8 mouse cellular contexts compared by ENCODE assay signal in genomic region chr13:23620733-23621531, GRCm38 (mm10). TPM values are rescaled to one million over a fixed set of nuclear protein-coding genes. Genes with fewer than 3 reads are reported as not detected.
DNase-seq lines count a peak whose midpoint lies in the region; ATAC-seq and TF ChIP-seq lines count a peak whose summit lies in the region.

Hist1h2be (minus strand) TSS chr13:23621124.

- H3K36me3 ChIP-seq in embryonic facial prominence, embryonic 12.5 days, result no peaks in the 10 kb centered on the region
- no peaks in the 10 kb centered on the region for H3K36me3 ChIP-seq in intestine, postnatal 0 days (ENCODE audit: control insufficient read depth, insufficient read depth)
- H3K36me3 ChIP-seq in midbrain, embryonic 10.5 days, result no peaks in the 10 kb centered on the region

- peak within 1 kb of the TSS; percentile 94 for H3K9ac ChIP-seq in embryonic facial prominence, embryonic 12.5 days
- H3K9ac ChIP-seq in intestine, postnatal 0 days (ENCODE audit: low read depth, low read length), result peak within 1 kb of the TSS; percentile 93

- peak; percentile 75 for DNase-seq in 3134 (ENCODE audit: extremely low read depth, insufficient read length, low spot score)
- peak; percentile 67 for DNase-seq in adrenal gland, postnatal 25 days
- DNase-seq in left cerebral cortex, postnatal 36 days (ENCODE audit: low spot score in 2 of 2), result peak; percentile 77 to 79
- DNase-seq in midbrain, embryonic 10.5 days (ENCODE audit: low spot score), result peak; percentile 69
- peak; percentile 57 to 83 for DNase-seq in right cerebral cortex, postnatal 36 days (ENCODE audit: low spot score in 2 of 2)

- no peaks in the 10 kb centered on the region for H3K27me3 ChIP-seq in embryonic facial prominence, embryonic 12.5 days
- H3K27me3 ChIP-seq in intestine, postnatal 0 days (replicated peaks; ENCODE audit: control insufficient read depth, insufficient read depth, low read length), result no peaks in the 10 kb centered on the region
- peaks cover 13% of the 10 kb centered on the region for H3K27me3 ChIP-seq in midbrain, embryonic 10.5 days (ENCODE audit: low read depth, poor library complexity, severe bottlenecking)

- no peak for TF ChIP-seq CTCF in intestine, postnatal 0 days (IDR thresholded peaks at IDR 0.05; ENCODE audit: low read depth)

- intact Hi-C loops in left cerebral cortex, postnatal 36 days (cut with DNase I), result loop anchor here (1.0 to 5.0 kb wide), 5 partner anchors 34 to 1579 kb away; partner anchors contain the start of genes Hist1h1c, Hist1h1t, Hist1h2ac and Hist1h2ag

- no peaks in the 10 kb centered on the region for H3K9me3 ChIP-seq in embryonic facial prominence, embryonic 12.5 days
- H3K9me3 ChIP-seq in intestine, postnatal 0 days (ENCODE audit: control insufficient read depth), result no peaks in the 10 kb centered on the region
- H3K9me3 ChIP-seq in midbrain, embryonic 10.5 days (replicated peaks), result no peaks in the 10 kb centered on the region

- WGBS in embryonic facial prominence, embryonic 12.5 days, result under 1% methylated on average over 27 of the region's 27 CpGs
- WGBS in intestine, postnatal 0 days, result under 1% methylated on average over 27 of the region's 27 CpGs
- WGBS in midbrain, embryonic 10.5 days, result 2% methylated on average over 27 of the region's 27 CpGs

- peak within 1 kb of the TSS; percentile 82 for H3K4me2 ChIP-seq in embryonic facial prominence, embryonic 12.5 days (replicated peaks)
- H3K4me2 ChIP-seq in intestine, postnatal 0 days (replicated peaks; ENCODE audit: low read depth), result peak within 1 kb of the TSS; percentile 95

- H3K4me1 ChIP-seq in embryonic facial prominence, embryonic 12.5 days, result 0 out of 2 replicates have a peak, but pooled peaks cover 2% of the 10 kb centered on the region
- H3K4me1 ChIP-seq in intestine, postnatal 0 days (replicated peaks; ENCODE audit: control insufficient read depth, insufficient read depth, low read length), result 0 out of 2 replicates have a peak, but pooled peaks cover 3% of the 10 kb centered on the region
- H3K4me1 ChIP-seq in midbrain, embryonic 10.5 days, result peaks cover 20% of the 10 kb centered on the region

- ATAC-seq in embryonic facial prominence, embryonic 12.5 days (ENCODE audit: insufficient number of reproducible peaks, insufficient read depth, low FRiP score, low TSS enrichment), result peak; percentile 83
- peak; percentile 62 for ATAC-seq in granulocyte monocyte progenitor cell, adult 5-6 weeks (replicated peaks; ENCODE audit: poor library complexity, severe bottlenecking)
- ATAC-seq in intestine, postnatal 0 days, result peak; percentile 77

- peak within 1 kb of the TSS; percentile 98 for H3K27ac ChIP-seq in embryonic facial prominence, embryonic 12.5 days
- H3K27ac ChIP-seq in intestine, postnatal 0 days (ENCODE audit: low read depth, low read length), result peak within 1 kb of the TSS; percentile 96
- peak within 1 kb of the TSS; percentile 96 for H3K27ac ChIP-seq in midbrain, embryonic 10.5 days (replicated peaks)

- peak within 1 kb of the TSS; percentile 69 for H3K4me3 ChIP-seq in embryonic facial prominence, embryonic 12.5 days
- H3K4me3 ChIP-seq in intestine, postnatal 0 days (ENCODE audit: low read depth, low read length), result peak within 1 kb of the TSS; percentile 69
- H3K4me3 ChIP-seq in midbrain, embryonic 10.5 days, result peak within 1 kb of the TSS; percentile 70

RNA-seq across cellular contexts. Expression of gene Hist1h2be, which starts in this region (rescaled TPM):
- 18.6 and 18.8 TPM in 2 replicates for total RNA-seq in adrenal gland, postnatal 25 days (2021)
- polyA plus RNA-seq in embryonic facial prominence, embryonic 12.5 days (2016; fragmentation: Nextera tagmentation; extraction: Ambion mirVana), result 3.3 and 3.6 TPM in 2 replicates
- 16.4 and 17.5 TPM in 2 replicates for total RNA-seq in granulocyte monocyte progenitor cell, adult 5-6 weeks (2014; fragmentation: Nextera tagmentation)
- 82.4 and 146 TPM in 2 replicates for total RNA-seq in granulocyte monocyte progenitor cell, adult 5-6 weeks (2017)
- 0.30 and 0.46 TPM in 2 replicates for polyA plus RNA-seq in intestine, postnatal 0 days (2015; fragmentation: Nextera tagmentation; extraction: Ambion mirVana)
- total RNA-seq in left cerebral cortex, postnatal 36 days (2021), result 1 to 10 TPM; 7.0 to 7.4 TPM
- polyA plus RNA-seq in midbrain, embryonic 10.5 days (2016; fragmentation: Nextera tagmentation; extraction: Ambion mirVana), result 3.1 and 3.2 TPM in 2 replicates

Comparison
In these comparisons a context has a peak if more than half of its experiments do, and no peak if none do; other contexts are left out.
1. Peak in every context shown above with its lines: DNase-seq, ATAC-seq, H3K4me3 ChIP-seq and H3K27ac ChIP-seq.
2. Peak in ATAC-seq, H3K4me3 ChIP-seq, H3K27ac ChIP-seq, H3K9ac ChIP-seq and H3K4me2 ChIP-seq in intestine, postnatal 0 days; RNA of the gene not detected or under 1 TPM.